Mouse (Mus musculus) brain, embryonic 14.5 days (tissue): ENCODE results near the gene Ly6g6f.

ENCODE experiments used
- CTCF ChIP-seq: fragments of 200-500 bp; IDR thresholded peaks from 2 replicates; pipeline ENCODE4 v1.5.1; 2012; ENCODE audit warnings: inconsistent platforms, mild to moderate bottlenecking, moderate library complexity, borderline replicate concordance; ENCODE audit not compliant: insufficient read depth, insufficient read length; ENCODE audit errors: extremely low read depth
- POLR2A ChIP-seq: fragments of 200-500 bp; IDR thresholded peaks from 2 replicates; pipeline ENCODE4 v1.6.1; 2012; ENCODE audit warnings: mild to moderate bottlenecking, inconsistent platforms, borderline replicate concordance; ENCODE audit not compliant: poor library complexity, insufficient read depth, insufficient read length, severe bottlenecking; ENCODE audit errors: extremely low read depth

GRCm38 (mm10) chr17:35133517-35133916, 48.1 kb upstream of the Ly6g6f start:
- TF ChIP-seq POLR2A (no peak), CTCF (no peak)
